Mouse (Mus musculus): Measurements from ENCODE around the gene Ikzf2. TPM values are rescaled to one million over a fixed set of nuclear protein-coding genes. Genes with fewer than 3 reads are reported as not detected.

Ikzf2 gene
- polyA plus RNA-seq, 1 experiment = 0.38 TPM

- H3K36me3 ChIP-seq (ENCODE audit: control insufficient read depth, insufficient read depth, low read length) = no peaks in the 10 kb centered on the region
- H3K4me1 ChIP-seq (ENCODE audit: control insufficient read depth, insufficient read depth, insufficient read length, low read length) = no peaks in the 10 kb centered on the region
- 82% methylated on average over 5 of the region's 5 CpGs for WGBS
- H3K27ac ChIP-seq (ENCODE audit: insufficient read depth, low read depth, low read length) = no peak overlapping the region
- TF ChIP-seq POLR2A (IDR thresholded peaks at IDR 0.05; ENCODE audit: low read depth, low read length) (no peak), CTCF (IDR thresholded peaks at IDR 0.05; ENCODE audit: extremely low read depth, insufficient read length, insufficient replicate concordance, low read depth, low read length) (no peak)
- no peaks in the 10 kb centered on the region for H3K27me3 ChIP-seq (ENCODE audit: control insufficient read depth, insufficient read depth, low read length)
- H3K4me3 ChIP-seq (ENCODE audit: low read depth, low read length) = no peak overlapping the region
These were observed 131.4 kb downstream of the Ikzf2 start for GRCm38 (mm10) chr1:69555636-69556151.

- 82% methylated on average over 4 of the region's 4 CpGs for WGBS
- no peak overlapping the region for H3K27ac ChIP-seq (ENCODE audit: insufficient read depth, low read depth, low read length)
- H3K4me1 ChIP-seq (ENCODE audit: control insufficient read depth, insufficient read depth, insufficient read length, low read length) = no peaks in the 10 kb centered on the region
- H3K4me3 ChIP-seq (ENCODE audit: low read depth, low read length) = no peak overlapping the region
- TF ChIP-seq CTCF (IDR thresholded peaks at IDR 0.05; ENCODE audit: extremely low read depth, insufficient read length, insufficient replicate concordance, low read depth, low read length) = no peak
- no peak for TF ChIP-seq POLR2A (IDR thresholded peaks at IDR 0.05; ENCODE audit: low read depth, low read length)
- H3K27me3 ChIP-seq (ENCODE audit: control insufficient read depth, insufficient read depth, low read length) = no peaks in the 10 kb centered on the region
- H3K36me3 ChIP-seq (ENCODE audit: control insufficient read depth, insufficient read depth, low read length) = no peaks in the 10 kb centered on the region
These were observed 137.1 kb downstream of the Ikzf2 start for GRCm38 (mm10) chr1:69549987-69550386.

GRCm38 (mm10) chr1:69545885-69546253 lies 141.2 kb downstream of the Ikzf2 start:
- H3K4me3 ChIP-seq (ENCODE audit: low read depth, low read length) = no peak overlapping the region
- H3K36me3 ChIP-seq (ENCODE audit: control insufficient read depth, insufficient read depth, low read length) = no peaks in the 10 kb centered on the region
- H3K4me1 ChIP-seq (ENCODE audit: control insufficient read depth, insufficient read depth, insufficient read length, low read length) = no peaks in the 10 kb centered on the region
- 98% methylated on average over 1 of the region's 1 CpGs for WGBS
- TF ChIP-seq POLR2A (IDR thresholded peaks at IDR 0.05; ENCODE audit: low read depth, low read length) (no peak), CTCF (IDR thresholded peaks at IDR 0.05; ENCODE audit: extremely low read depth, insufficient read length, insufficient replicate concordance, low read depth, low read length) (no peak)
- no peaks in the 10 kb centered on the region for H3K27me3 ChIP-seq (ENCODE audit: control insufficient read depth, insufficient read depth, low read length)
- H3K27ac ChIP-seq (ENCODE audit: insufficient read depth, low read depth, low read length) = no peak overlapping the region

- Histone ChIP-seq H3K4me1 (ENCODE audit: control insufficient read depth, insufficient read depth, insufficient read length, low read length) (no peaks in the 10 kb centered on the region), H3K36me3 (ENCODE audit: control insufficient read depth, insufficient read depth, low read length) (no peaks in the 10 kb centered on the region), H3K27ac (ENCODE audit: insufficient read depth, low read depth, low read length) (no peak overlapping the region), H3K27me3 (ENCODE audit: control insufficient read depth, insufficient read depth, low read length) (no peaks in the 10 kb centered on the region), H3K4me3 (ENCODE audit: low read depth, low read length) (no peak overlapping the region)
- WGBS = 83% methylated on average over 8 of the region's 8 CpGs
- TF ChIP-seq CTCF (IDR thresholded peaks at IDR 0.05; ENCODE audit: extremely low read depth, insufficient read length, insufficient replicate concordance, low read depth, low read length) = no peak
- TF ChIP-seq POLR2A (IDR thresholded peaks at IDR 0.05; ENCODE audit: low read depth, low read length) = no peak
These were observed 141.7 kb downstream of the Ikzf2 start for GRCm38 (mm10) chr1:69545217-69545884.

GRCm38 (mm10) chr1:69543774-69544597 lies 143.1 kb downstream of the Ikzf2 start:
- 89% methylated on average over 6 of the region's 6 CpGs for WGBS

DNA sequence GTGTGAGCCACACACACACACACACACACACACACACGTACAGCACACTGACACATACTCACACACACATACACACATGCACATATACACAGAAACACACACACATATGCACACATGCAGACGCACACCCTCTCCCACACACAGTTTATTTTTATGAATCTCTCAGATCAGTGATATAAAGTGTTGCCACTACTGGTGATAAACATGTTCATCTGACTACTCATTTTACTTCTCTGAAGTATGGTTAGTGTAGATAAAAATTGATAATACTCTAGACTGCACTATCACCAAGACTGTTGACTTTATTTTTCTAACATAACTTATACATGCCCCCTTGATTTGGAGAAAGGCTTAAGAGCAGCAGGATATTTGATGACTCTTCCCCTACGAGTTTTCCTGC lies 144.5 kb downstream of the Ikzf2 start:
- H3K4me1 ChIP-seq (ENCODE audit: control insufficient read depth, insufficient read depth, insufficient read length, low read length) = no peaks in the 10 kb centered on the region
- H3K27ac ChIP-seq (ENCODE audit: insufficient read depth, low read depth, low read length) = no peak overlapping the region
- no peaks in the 10 kb centered on the region for H3K36me3 ChIP-seq (ENCODE audit: control insufficient read depth, insufficient read depth, low read length)
- no peaks in the 10 kb centered on the region for H3K27me3 ChIP-seq (ENCODE audit: control insufficient read depth, insufficient read depth, low read length)
- no peak for TF ChIP-seq CTCF (IDR thresholded peaks at IDR 0.05; ENCODE audit: extremely low read depth, insufficient read length, insufficient replicate concordance, low read depth, low read length)
- no peak overlapping the region for H3K4me3 ChIP-seq (ENCODE audit: low read depth, low read length)
- WGBS = 71% methylated on average over 3 of the region's 3 CpGs

More at GRCm38 (mm10) chr1:69543774-69544597, 143.1 kb downstream of the Ikzf2 start:
- Histone ChIP-seq H3K36me3 (ENCODE audit: control insufficient read depth, insufficient read depth, low read length) (no peaks in the 10 kb centered on the region), H3K27me3 (ENCODE audit: control insufficient read depth, insufficient read depth, low read length) (no peaks in the 10 kb centered on the region), H3K4me3 (ENCODE audit: low read depth, low read length) (no peak overlapping the region), H3K4me1 (ENCODE audit: control insufficient read depth, insufficient read depth, insufficient read length, low read length) (no peaks in the 10 kb centered on the region), H3K27ac (ENCODE audit: insufficient read depth, low read depth, low read length) (no peak overlapping the region)
- TF ChIP-seq CTCF (IDR thresholded peaks at IDR 0.05; ENCODE audit: extremely low read depth, insufficient read length, insufficient replicate concordance, low read depth, low read length) (no peak), POLR2A (IDR thresholded peaks at IDR 0.05; ENCODE audit: low read depth, low read length) (no peak)

DNA sequence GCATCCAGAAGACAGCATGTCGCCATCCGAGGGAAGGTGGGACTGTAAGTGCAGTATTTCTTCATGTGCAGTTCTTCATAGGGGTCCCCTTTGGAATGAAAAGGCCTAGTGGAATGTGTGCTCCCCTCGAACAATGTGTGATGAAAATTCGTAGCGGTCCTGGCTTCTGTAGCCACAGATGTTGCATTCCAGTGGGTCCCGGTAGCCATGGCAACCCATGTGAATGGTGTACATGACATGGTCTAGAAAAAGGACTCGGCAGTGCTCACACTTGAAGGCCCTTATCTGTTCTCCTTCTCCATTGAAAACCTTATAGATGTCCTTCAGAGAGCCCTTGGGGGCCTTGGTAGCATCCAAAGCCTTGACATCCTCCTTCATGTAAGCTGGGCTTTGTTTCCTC lies 148.4 kb downstream of the Ikzf2 start:
- Histone ChIP-seq H3K4me1 (ENCODE audit: control insufficient read depth, insufficient read depth, insufficient read length, low read length) (no peaks in the 10 kb centered on the region), H3K4me3 (ENCODE audit: low read depth, low read length) (no peak overlapping the region), H3K27me3 (ENCODE audit: control insufficient read depth, insufficient read depth, low read length) (no peaks in the 10 kb centered on the region), H3K27ac (ENCODE audit: insufficient read depth, low read depth, low read length) (no peak overlapping the region), H3K36me3 (ENCODE audit: control insufficient read depth, insufficient read depth, low read length) (no peaks in the 10 kb centered on the region)
- TF ChIP-seq POLR2A (IDR thresholded peaks at IDR 0.05; ENCODE audit: low read depth, low read length) = no peak
- no peak for TF ChIP-seq CTCF (IDR thresholded peaks at IDR 0.05; ENCODE audit: extremely low read depth, insufficient read length, insufficient replicate concordance, low read depth, low read length)
- WGBS = 91% methylated on average over 7 of the region's 7 CpGs

Data from small intestine, adult 2 months (tissue).